Mouse (Mus musculus) right cerebral cortex, postnatal 25 days (tissue): ENCODE results near the gene Git1.

Experiments used
- DNase-seq: peaks from one replicate; pipeline ENCODE4 v3.0.0; 2022

Gene Git1

DNA sequence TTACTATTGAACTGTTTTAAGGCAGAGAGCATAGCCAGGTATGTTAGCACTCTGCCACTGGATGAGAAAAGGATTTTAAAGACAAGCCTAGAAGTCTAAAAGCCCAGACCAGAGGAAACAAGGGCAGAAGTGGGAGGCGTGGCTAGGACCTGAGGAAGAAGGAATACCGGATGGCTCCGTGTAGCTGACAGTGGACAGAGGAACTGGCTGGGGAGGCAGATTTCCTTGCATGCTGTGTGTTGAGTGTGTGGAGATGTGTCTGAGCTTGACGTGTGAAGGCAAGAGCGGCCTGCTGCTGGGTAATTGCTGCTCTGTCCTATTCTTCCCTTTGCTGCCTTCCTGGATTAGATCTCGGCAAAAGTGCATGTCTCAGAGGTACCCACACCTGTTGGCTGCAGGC is 9.1 kb downstream of the Git1 start:
- no peak for DNase-seq

- no peak for DNase-seq
Measured at GRCm38 (mm10) chr11:77503511-77503910, 10.1 kb downstream of the Git1 start.

GRCm38 (mm10) chr11:77504377-77504776 is 11.0 kb downstream of the Git1 start:
- no peak for DNase-seq

GRCm38 (mm10) chr11:77505291-77505980 is 12.1 kb downstream of the Git1 start:
- no peak for DNase-seq

DNA sequence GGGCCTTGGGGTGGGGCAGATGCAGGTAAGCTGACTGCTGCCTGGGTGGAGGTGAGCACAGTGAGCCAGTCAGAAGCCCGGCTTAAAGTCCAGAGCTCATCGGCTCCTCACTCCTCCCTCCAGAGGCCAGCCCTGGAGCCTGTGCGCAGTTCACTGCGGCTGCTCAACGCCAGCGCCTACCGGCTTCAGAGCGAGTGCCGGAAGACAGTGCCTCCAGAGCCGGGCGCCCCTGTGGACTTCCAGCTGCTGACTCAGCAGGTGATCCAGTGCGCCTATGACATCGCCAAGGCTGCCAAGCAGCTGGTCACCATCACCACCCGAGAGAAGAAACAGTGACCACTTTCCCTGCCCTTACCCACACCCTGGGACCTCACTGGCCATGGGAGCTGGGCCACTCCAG is 12.9 kb downstream of the Git1 start:
- DNase-seq = no peak

DNA sequence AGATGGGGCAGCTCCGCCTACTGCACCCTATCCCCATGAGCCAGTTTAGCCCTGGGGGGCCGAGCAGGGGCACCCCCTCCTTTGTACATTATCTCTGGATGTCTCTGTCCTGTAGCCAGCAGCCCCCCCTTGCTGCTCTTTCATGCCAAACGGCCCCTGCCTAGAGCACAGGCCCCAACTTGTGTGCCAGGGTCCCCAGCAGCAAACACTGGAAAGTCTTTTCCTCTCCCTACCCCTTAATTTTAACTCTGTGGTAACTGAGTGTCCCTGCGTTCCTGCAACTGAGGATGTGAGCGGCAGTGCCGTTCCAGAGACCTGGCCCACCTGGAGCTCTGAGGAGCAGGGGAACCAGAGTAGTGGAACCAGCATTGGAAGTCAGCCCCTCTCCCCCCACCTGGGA is 13.6 kb downstream of the Git1 start:
- DNase-seq = no peak

DNA sequence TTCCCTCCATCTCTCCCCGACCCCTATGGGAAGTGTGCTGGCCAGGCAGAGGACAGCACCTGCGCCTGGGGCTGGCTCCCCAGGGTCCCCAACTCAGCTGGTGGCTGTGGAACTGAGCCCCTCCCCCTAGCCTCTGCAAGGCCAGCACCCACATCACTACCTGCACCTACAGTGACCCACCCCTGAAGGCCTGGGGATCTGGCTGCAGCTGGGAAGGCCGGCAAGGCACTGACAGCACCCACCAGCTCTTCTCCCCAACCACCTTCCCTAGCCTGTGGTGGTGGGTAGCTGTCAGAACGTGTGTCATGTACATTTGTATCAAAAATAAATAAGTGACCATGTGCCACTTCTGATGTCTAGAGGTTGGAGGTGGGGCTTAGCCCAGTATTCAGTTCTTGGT is 14.1 kb downstream of the Git1 start:
- DNase-seq = no peak

GRCm38 (mm10) chr11:77508068-77509021 is 15.0 kb downstream of the Git1 start:
- peak; percentile 81 for DNase-seq

- no peak for DNase-seq
Measured at GRCm38 (mm10) chr11:77511336-77511735, 18.0 kb downstream of the Git1 start.

GRCm38 (mm10) chr11:77512891-77513810 is 19.8 kb downstream of the Git1 start:
- DNase-seq = peak; percentile 73

DNA sequence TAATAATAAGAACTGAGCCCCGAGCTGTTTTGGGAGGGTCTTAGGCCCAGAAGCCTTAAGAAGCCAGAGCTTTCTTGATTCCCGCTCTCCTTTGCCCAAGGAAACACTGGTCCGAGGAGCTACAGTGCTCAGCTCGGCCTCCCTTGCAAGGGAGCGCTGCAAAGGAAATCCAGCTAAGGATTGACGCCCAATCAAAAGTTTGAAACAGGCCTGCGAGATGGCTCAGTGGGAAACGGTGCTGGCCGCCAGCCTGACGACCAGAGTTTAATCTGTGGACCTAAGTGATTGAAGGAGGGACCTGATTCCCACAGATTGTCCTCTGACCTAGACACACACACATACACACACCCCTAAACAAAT is 20.4 kb downstream of the Git1 start:
- no peak for DNase-seq

- no peak for DNase-seq
Measured at GRCm38 (mm10) chr11:77514281-77514831, 21.0 kb downstream of the Git1 start.

- peak; percentile 63 for DNase-seq
Measured at GRCm38 (mm10) chr11:77514832-77515636, 21.7 kb downstream of the Git1 start, which contains the start of gene Abhd15. Abhd15 (plus strand) TSS chr11:77515121.

GRCm38 (mm10) chr11:77515637-77516552 is 22.5 kb downstream of the Git1 start, which contains the start of gene Trp53i13:
Trp53i13 (minus strand) TSS chr11:77515980.
- no peak for DNase-seq

GRCm38 (mm10) chr11:77516553-77517425 is 23.4 kb downstream of the Git1 start:
- no peak for DNase-seq

DNA sequence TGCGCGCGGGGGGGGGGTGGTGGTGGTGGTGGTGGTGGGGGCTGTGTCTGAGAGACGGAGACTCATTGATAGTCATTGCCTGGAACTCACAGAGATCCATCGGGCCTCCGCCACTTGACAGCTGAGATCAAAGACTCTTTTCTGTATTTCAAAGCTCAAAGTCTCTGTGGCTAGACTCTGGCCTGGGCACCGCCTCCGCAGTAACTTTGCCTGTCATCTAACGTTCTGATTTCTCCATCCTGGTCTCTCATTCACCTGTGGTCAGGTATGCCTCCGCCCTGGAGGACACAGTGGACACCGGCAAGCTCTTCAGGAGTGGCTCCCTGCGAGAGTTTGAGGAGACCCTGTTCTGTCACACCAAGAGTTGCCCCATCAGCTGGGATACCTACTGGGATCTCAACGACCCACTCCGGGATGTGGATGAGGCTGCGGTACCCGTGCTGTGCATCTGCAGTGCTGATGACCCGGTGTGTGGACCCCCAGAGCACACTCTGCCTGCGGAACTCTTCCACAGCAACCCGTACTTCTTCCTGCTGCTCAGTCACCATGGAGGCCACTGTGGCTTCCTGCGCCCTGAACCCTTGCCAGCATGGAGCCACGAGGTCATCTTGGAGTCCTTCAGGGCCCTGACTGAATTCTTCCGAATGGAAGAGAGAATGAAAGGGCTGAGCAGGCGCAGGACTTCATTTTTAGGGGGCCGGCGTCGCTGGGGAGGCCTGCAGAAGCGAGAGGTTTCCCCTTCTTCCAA is 24.9 kb downstream of the Git1 start:
- DNase-seq = no peak

GRCm38 (mm10) chr11:77519043-77519442 is 25.7 kb downstream of the Git1 start, which contains the start of gene Gm10392:
Gm10392 (minus strand) TSS chr11:77519198.
- DNase-seq = no peak
